12 mouse cellular contexts compared by ENCODE assay signal in genomic region chr4:59452503-59452933, GRCm38 (mm10). TPM values are rescaled to one million over a fixed set of nuclear protein-coding genes. Genes with fewer than 3 reads are reported as not detected.
DNase-seq lines count a peak whose midpoint lies in the region; ATAC-seq and TF ChIP-seq lines count a peak whose summit lies in the region.
"Had no signal": no experiment of that assay in that cellular context is flagged by ENCODE, and none has a peak within 500 bp of the region (broad histone marks: within the 10 kb centered on the region; RNA-seq: fewer than 3 reads in every experiment).

No protein-coding gene starts in this region.

- H3K9ac ChIP-seq in lung, postnatal 0 days (replicated peaks; ENCODE audit: low read depth) = no peak overlapping the region
- H3K9ac ChIP-seq in kidney, postnatal 0 days (ENCODE audit: low read depth, low read length) = no peak overlapping the region
- no peak overlapping the region for H3K9ac ChIP-seq in midbrain, postnatal 0 days (replicated peaks; ENCODE audit: low read length, poor library complexity, severe bottlenecking)

- WGBS in lung, postnatal 0 days = 61% methylated on average over 8 of the region's 8 CpGs
- 86% methylated on average over 8 of the region's 8 CpGs for WGBS in embryonic facial prominence, embryonic 10.5 days
- WGBS in kidney, postnatal 0 days = 41% methylated on average over 8 of the region's 8 CpGs
- 29% methylated on average over 8 of the region's 8 CpGs for WGBS in small intestine, adult 2 months
- 91% methylated on average over 8 of the region's 8 CpGs for WGBS in midbrain, postnatal 0 days

- no peak overlapping the region for H3K4me2 ChIP-seq in lung, postnatal 0 days (replicated peaks; ENCODE audit: low read depth, low read length)
- no peak overlapping the region for H3K4me2 ChIP-seq in kidney, postnatal 0 days (ENCODE audit: low read length)
- no peak overlapping the region for H3K4me2 ChIP-seq in midbrain, postnatal 0 days (ENCODE audit: low read depth, low read length, poor library complexity, severe bottlenecking)

- H3K27ac ChIP-seq in lung, postnatal 0 days (ENCODE audit: low read length) = no peak overlapping the region
- H3K27ac ChIP-seq in embryonic facial prominence, embryonic 10.5 days (replicated peaks) = no peak overlapping the region
- peak overlapping the region; percentile 62; the same call in 1 of the 2 replicates for H3K27ac ChIP-seq in kidney, postnatal 0 days
- peak overlapping the region; percentile 78 for H3K27ac ChIP-seq in small intestine, adult 2 months (ENCODE audit: insufficient read depth, low read depth, low read length)
- no peak overlapping the region for H3K27ac ChIP-seq in midbrain, postnatal 0 days (ENCODE audit: low read depth, low read length)

- no peaks in the 10 kb centered on the region for H3K36me3 ChIP-seq in lung, postnatal 0 days (ENCODE audit: insufficient read depth, low read length)
- H3K36me3 ChIP-seq in embryonic facial prominence, embryonic 10.5 days (replicated peaks) = no peaks in the 10 kb centered on the region
- H3K36me3 ChIP-seq in kidney, postnatal 0 days (ENCODE audit: insufficient read depth, low read length) = no peaks in the 10 kb centered on the region
- no peaks in the 10 kb centered on the region for H3K36me3 ChIP-seq in small intestine, adult 2 months (ENCODE audit: control insufficient read depth, insufficient read depth, low read length)
- no peaks in the 10 kb centered on the region for H3K36me3 ChIP-seq in midbrain, postnatal 0 days (ENCODE audit: insufficient read depth, low read length)

- no peak overlapping the region for H3K4me3 ChIP-seq in lung, postnatal 0 days (ENCODE audit: low read depth, low read length)
- H3K4me3 ChIP-seq in embryonic facial prominence, embryonic 10.5 days = no peak overlapping the region
- H3K4me3 ChIP-seq in kidney, postnatal 0 days (replicated peaks; ENCODE audit: low read depth, low read length) = no peak overlapping the region
- H3K4me3 ChIP-seq in small intestine, adult 2 months (ENCODE audit: low read depth, low read length) = no peak overlapping the region
- H3K4me3 ChIP-seq in midbrain, postnatal 0 days (ENCODE audit: low read depth, low read length) = no peak overlapping the region

- TF ChIP-seq POLR2A in small intestine, adult 2 months (IDR thresholded peaks at IDR 0.05; ENCODE audit: low read depth, low read length) = no peak

- H3K4me1 ChIP-seq in lung, postnatal 0 days (ENCODE audit: insufficient read depth, low read depth, low read length) = peaks cover 2% of the 10 kb centered on the region; the same call in 1 of the 2 replicates
- no peaks in the 10 kb centered on the region for H3K4me1 ChIP-seq in embryonic facial prominence, embryonic 10.5 days
- H3K4me1 ChIP-seq in kidney, postnatal 0 days (replicated peaks; ENCODE audit: insufficient read depth, low read length) = peaks cover 4% of the 10 kb centered on the region; the same call in 1 of the 2 replicates
- H3K4me1 ChIP-seq in small intestine, adult 2 months (ENCODE audit: control insufficient read depth, insufficient read depth, insufficient read length, low read length) = peaks cover 4% of the 10 kb centered on the region; the same call in 1 of the 2 replicates
- no peaks in the 10 kb centered on the region for H3K4me1 ChIP-seq in midbrain, postnatal 0 days (ENCODE audit: insufficient read depth, low read length)

- TF ChIP-seq CTCF in lung, postnatal 0 days (IDR thresholded peaks at IDR 0.05) = no peak
- no peak for TF ChIP-seq CTCF in kidney, postnatal 0 days (IDR thresholded peaks at IDR 0.05; ENCODE audit: low read depth)
- TF ChIP-seq CTCF in small intestine, adult 2 months (IDR thresholded peaks at IDR 0.05; ENCODE audit: extremely low read depth, insufficient read length, insufficient replicate concordance, low read depth, low read length) = no peak
- TF ChIP-seq CTCF in midbrain, postnatal 0 days (IDR thresholded peaks at IDR 0.05) = no peak

- ATAC-seq in lung, postnatal 0 days = peak; percentile 56
- peak; percentile 86 for ATAC-seq in kidney, postnatal 0 days (replicated peaks; ENCODE audit: low FRiP score, low read depth)
- ATAC-seq in midbrain, postnatal 0 days (ENCODE audit: low FRiP score) = no peak
- ATAC-seq: inflammation-experienced regulatory T-cells, adult 6 months had no signal

- TF ChIP-seq EP300 in lung, postnatal 0 days (IDR thresholded peaks at IDR 0.05) = 0 out of 2 replicates have a peak, but pooled peaks have one; percentile 23

- H3K27me3 ChIP-seq in lung, postnatal 0 days (replicated peaks; ENCODE audit: insufficient read depth, low read length) = no peaks in the 10 kb centered on the region
- H3K27me3 ChIP-seq in embryonic facial prominence, embryonic 10.5 days (replicated peaks; ENCODE audit: low read depth, poor library complexity, severe bottlenecking) = no peaks in the 10 kb centered on the region
- H3K27me3 ChIP-seq in kidney, postnatal 0 days (ENCODE audit: insufficient read depth, low read length) = no peaks in the 10 kb centered on the region
- no peaks in the 10 kb centered on the region for H3K27me3 ChIP-seq in small intestine, adult 2 months (ENCODE audit: control insufficient read depth, insufficient read depth, low read length)
- H3K27me3 ChIP-seq in midbrain, postnatal 0 days (ENCODE audit: insufficient read depth, low read length) = no peaks in the 10 kb centered on the region

- peak; percentile 73 for DNase-seq in lung, postnatal 0 days (ENCODE audit: low spot score)
- DNase-seq in lung, adult 18-20 months = no peak
- DNase-seq in embryonic facial prominence, embryonic 10.5 days (ENCODE audit: low spot score) = peak; percentile 2
- peak; percentile 62 for DNase-seq in kidney, postnatal 0 days (ENCODE audit: low spot score)
- no peak for DNase-seq in right cerebral cortex, adult 18-20 months
- DNase-seq in midbrain, postnatal 0 days (ENCODE audit: low spot score) = no peak
- DNase-seq in layer of hippocampus, postnatal 10 days (ENCODE audit: low spot score in 2 of 2) = no peak
- DNase-seq: adrenal gland, adult 2 months; lung, postnatal 4 days; thymus, postnatal 25 days had no signal

- H3K9me3 ChIP-seq in lung, postnatal 0 days (ENCODE audit: low read length) = no peaks in the 10 kb centered on the region
- no peaks in the 10 kb centered on the region for H3K9me3 ChIP-seq in embryonic facial prominence, embryonic 10.5 days
- no peaks in the 10 kb centered on the region for H3K9me3 ChIP-seq in kidney, postnatal 0 days (replicated peaks; ENCODE audit: low read length)
- no peaks in the 10 kb centered on the region for H3K9me3 ChIP-seq in midbrain, postnatal 0 days (ENCODE audit: low read length)

RNA-seq across cellular contexts. Expression of gene Susd1, which starts 14.1 kb away (rescaled TPM):
- 1.6 and 2.0 TPM in 2 replicates for polyA plus RNA-seq in lung, postnatal 0 days (2015; fragmentation: Nextera tagmentation; extraction: Ambion mirVana)
- 1.6 and 2.2 TPM in 2 replicates for polyA plus RNA-seq in embryonic facial prominence, embryonic 10.5 days (2016; fragmentation: Nextera tagmentation; extraction: Ambion mirVana)
- polyA plus RNA-seq in kidney, postnatal 0 days (2015; fragmentation: Nextera tagmentation; extraction: Ambion mirVana) = 6.3 and 7.6 TPM in 2 replicates
- 0.37 and 1.6 TPM in 2 replicates for polyA plus RNA-seq in small intestine, adult 2 months (2012; rRNA removed)
- total RNA-seq in midbrain, postnatal 0 days (2014; rRNA removed) = 8.6 and 8.9 TPM in 2 replicates
- polyA plus RNA-seq in midbrain, postnatal 0 days (2015; fragmentation: Nextera tagmentation; extraction: Ambion mirVana) = 2.0 and 2.2 TPM in 2 replicates
- total RNA-seq in layer of hippocampus, postnatal 10 days (2021) = 1 to 10 TPM; 8.2 to 9.0 TPM

Comparison
In these comparisons a context has a peak if more than half of its experiments do, and no peak if none do; other contexts are left out.
1. DNase-seq: peak in lung, postnatal 0 days (single experiment), embryonic facial prominence, embryonic 10.5 days (single experiment) and kidney, postnatal 0 days (single experiment); none in lung, adult 18-20 months (0 of 2), right cerebral cortex, adult 18-20 months (single experiment), midbrain, postnatal 0 days (single experiment) and layer of hippocampus, postnatal 10 days (0 of 2).
2. H3K27ac ChIP-seq: peak in kidney, postnatal 0 days (single experiment) and small intestine, adult 2 months (single experiment); none in lung, postnatal 0 days (single experiment), embryonic facial prominence, embryonic 10.5 days (single experiment) and midbrain, postnatal 0 days (single experiment).